Mouse (Mus musculus) liver, adult (tissue): ENCODE data around the gene Gm1043.

ENCODE experiments used
- GATA4 ChIP-seq: IDR thresholded peaks from 2 replicates; pipeline ENCODE4 v1.6.1; 2014; ENCODE audit warnings: mild to moderate bottlenecking, low read length; ENCODE audit not compliant: insufficient replicate concordance

Gm1043 gene

DNA sequence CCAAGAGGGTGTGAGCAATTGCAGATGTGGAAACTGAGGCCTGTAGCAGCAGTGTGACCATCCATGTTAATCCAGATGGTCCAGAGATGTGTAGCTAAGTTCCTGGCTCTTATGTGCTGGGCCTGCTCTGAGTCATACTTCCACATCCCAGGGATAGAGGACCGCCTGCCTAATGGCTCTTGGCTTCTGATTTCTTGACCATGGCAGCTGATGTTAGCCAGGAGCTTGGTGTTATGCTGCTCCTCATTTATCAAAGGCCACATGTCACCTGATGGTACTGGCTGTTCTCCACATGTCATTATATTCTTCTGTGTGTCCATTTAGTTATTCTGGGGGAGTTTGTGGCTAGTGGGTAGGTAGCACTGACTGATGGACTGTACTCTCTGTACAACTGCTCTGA, 29.4 kb upstream of the Gm1043 start:
- TF ChIP-seq GATA4 = no peak

DNA sequence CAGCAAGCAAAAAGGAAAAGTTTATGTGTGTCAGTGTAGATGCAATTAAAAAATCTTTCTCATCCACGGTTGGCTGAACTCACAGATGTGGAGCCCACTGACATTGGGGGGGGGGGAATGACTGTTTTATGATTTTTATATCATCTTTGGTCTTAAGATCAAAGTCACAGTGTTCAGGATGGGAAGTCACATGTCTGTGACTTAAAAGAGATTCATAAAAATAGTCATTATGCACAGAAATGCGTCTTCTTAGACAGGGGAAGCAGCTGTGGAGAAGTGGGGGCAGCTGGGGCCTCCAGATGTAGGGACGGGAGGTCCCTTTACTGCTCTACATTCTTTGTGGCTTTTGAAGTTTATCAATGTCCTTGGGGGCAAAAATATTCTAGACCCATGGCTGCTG, 28.7 kb upstream of the Gm1043 start:
- no peak for TF ChIP-seq GATA4

DNA sequence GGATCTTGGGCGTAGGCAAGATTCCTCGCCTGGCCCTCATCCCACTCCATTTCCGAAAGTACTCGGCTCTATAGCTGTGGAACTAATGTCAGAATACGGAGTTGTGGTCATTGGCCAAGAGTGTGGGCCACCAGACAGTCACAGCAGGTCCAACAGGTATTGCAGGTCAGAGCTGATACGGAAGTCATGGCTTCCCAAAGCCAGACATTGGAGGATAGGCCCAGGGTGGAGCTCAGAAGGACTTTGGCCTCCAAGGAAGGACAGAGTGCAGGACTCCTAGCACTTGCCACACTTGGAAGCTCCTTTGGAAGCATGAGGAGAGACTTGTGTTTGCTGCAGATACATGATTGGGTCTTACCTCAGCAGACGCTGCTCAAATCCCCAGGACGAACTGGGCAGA, 23.6 kb upstream of the Gm1043 start:
- no peak for TF ChIP-seq GATA4

DNA sequence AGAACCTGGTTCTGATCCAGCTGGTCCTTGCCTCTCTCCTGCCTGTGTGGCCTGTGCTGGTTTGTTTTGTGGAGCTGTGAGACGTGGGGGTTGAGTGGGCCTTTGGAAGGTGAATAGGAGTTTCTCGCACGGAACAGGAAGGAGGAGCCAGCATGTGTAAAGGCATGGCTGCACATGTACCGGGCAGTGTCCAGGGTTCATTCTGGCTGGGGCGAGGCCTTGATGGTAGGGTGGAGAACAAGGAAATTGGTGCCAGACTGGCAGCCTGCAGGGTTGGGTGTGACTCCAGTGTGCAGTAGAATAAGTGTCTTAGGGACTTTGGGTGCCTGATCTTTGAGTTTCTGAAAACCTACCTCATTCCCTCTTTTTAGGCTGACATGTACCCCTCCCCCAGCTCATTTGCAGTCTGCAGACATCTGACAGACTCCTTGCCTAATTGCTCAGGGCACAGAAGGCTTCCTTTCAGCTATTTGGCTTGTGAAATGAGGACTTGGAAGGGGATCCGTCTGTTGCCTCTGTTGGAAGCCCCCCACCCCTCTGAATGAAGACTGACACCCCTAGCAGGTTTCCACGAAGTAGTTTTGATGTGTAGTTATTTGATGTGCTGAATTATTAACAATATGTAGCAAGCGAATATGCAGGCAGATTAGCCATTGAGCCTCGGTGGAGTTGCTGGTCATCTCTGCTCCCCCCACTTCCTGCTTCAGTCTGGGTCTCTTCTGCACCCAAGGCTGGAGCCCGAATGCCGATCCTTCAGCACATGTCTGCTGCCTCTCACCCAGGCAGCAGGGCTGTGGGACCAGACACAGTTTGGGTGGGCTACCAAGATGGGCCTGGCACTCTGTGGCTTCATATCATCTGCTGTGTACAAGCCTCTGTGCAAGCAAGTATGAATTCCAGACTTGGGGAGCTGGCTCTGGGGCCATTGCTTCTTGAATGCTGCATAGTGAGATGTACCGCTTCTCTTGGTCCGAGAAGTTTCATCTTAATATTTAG, 20.4 kb upstream of the Gm1043 start:
- no peak for TF ChIP-seq GATA4

DNA sequence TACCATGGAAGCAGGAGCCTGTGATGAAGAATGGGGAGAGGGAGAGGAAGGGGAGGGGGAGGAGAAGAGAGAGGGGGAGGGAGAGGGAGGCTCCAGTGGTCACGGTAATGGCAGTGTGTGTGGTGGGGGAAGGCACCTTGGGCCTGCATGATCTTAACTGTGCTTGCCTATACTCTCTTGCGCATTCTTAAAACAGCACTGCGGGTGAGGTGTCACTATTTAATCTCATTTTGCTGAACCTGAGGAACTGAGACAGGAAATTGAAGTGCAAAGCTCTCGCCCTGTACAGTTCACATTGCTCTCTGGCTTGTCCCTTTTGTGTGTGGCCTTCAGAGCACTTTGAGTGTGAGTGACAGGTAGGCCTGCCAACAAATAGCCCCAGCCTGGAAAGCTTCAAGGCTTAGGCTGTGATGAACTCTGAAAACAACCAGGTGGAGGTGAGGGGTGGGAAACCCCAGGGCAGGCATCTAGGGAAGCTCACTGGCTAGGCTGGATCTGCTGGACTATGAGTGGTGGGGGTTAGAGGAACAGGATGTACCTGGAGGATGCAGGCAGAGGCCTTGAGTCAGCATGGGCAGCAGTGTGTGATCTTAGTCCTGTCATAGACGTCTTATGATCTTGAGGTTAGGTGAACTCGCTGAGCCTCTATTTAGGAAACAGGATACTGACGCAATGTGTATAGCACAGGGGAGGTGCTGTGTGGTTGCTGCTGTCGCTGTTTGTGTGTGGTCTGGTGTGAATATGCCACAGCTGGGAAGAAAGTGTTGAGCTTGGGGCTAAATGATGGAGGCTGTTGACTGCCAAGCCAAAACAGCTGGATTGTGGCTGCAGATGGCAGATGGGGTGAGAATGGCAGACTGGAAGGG, 18.2 kb upstream of the Gm1043 start:
- no peak for TF ChIP-seq GATA4

DNA sequence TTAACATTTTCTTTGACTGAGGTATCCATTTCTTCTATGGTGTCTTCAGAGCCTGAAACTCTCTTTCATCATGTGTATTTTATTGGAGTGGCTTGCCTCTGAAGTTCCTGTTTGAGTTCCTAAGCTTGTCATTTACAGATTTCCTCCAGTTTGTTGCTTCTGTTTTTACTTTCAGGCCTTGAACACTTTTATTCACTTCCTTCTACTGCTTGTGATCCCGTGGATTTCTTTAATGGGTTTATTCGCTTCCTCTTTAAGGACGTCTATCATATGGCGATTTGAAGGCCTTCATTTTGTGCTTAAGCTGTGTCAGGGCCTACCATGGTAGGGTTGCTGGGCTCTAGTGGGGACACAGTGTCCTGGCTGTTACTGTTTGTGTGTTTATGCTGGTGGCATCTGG, 11.5 kb upstream of the Gm1043 start:
- TF ChIP-seq GATA4 = no peak

DNA sequence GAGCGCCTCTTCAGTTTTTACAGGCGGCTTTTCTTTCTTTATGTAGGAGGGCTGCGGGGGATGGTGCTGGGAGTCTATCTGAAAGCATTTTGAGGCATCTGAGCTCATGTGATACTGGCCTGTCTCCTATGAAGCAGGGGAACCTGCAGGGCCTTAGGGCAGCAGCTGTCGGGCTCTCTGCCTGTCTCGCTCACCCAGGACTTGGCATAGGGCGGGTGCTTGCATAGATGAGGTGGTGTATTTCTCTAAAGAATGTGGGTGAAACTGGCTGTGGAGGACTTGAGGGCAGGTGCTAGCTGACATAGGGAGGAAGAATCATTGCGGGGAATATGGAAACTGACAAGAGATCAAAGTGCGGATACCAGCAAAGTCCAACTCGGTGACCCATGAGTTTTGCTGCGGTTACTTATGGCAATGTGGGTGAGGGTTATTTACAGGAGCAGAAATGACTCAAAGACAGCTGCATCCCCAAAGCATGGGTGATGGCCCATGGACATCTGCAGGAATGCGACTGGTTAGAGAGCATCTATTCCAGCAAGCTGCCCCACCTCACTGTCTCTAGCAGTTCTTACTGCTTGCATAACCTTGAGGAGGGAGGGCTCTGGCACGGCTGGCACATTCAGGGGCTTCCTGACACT, 8.4 kb upstream of the Gm1043 start:
- no peak for TF ChIP-seq GATA4

DNA sequence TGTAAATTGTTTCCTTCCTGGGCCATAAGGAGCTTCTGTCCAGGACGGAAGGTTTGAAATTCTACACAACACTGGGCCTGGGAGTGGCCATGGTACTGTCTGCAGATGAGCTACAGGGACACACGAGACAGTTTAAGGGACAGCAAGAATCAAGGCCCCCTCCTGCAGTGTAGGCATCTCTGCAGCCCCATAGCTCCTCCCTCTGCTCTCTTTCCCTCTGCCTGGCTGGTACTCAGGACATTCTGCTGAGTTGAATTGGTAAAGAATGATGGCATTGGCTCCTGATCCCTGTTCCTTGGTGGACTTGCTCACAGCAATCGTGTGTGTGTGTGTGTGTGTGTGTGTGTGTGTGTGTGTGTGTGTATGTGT, 7.9 kb upstream of the Gm1043 start:
- TF ChIP-seq GATA4 = no peak

DNA sequence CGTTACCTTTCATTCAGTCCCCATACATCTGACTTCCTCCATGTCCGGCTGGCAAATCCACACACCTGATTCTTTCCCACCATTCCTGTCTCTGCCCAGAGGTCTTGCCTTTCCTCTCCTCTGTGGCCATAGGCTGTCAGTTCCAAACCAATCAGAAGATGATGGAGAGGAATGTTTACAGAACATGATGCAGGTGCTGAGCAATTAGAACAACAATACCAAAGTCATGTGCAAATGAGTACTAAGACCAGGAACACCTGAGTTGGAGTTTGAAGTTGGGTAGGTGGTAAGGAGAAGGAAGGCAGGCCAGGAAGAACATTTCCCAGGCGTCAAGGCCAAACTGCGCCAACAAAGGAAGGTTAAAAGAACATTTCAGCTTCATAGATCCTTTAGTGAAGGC, 5.7 kb upstream of the Gm1043 start:
- TF ChIP-seq GATA4 = no peak

DNA sequence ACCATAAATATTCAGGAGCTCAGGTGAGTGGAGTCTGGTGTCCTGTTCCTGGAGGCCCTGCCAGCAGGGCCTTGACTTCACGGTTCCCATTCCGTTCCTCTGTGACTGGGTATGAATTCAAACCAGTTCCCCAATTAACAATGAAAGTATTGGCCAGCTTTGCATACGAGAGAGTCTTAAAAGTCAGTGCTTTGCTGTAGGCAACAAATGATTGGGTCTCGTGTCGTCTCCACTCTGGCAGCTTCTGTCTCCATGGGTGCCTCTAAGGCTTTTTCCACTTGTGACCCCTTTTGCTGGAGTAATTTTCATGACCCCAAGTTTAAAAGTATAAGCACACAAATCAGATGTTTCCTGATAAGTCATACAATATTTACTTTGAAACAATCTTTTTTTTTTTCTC, 4.6 kb upstream of the Gm1043 start:
- TF ChIP-seq GATA4 = no peak

DNA sequence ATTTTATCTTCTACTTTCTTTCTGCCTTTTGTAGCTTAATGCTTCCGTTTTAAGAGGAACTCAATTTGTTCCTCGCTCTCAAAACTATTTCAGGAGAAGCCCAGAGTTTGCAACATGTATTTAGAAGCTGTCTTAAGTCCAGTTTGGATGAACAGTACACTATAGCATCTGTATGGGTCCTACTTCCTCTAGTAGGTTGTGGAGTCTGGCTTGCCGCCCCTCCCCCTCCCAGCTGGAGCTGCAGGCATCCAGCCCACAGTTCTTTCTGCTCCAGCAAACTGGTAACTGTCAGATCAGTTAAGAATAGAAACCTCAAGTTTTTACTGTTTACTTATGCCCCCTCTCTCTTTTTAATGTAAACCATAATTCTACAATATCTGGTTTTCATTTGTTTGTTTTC, 2.8 kb upstream of the Gm1043 start:
- TF ChIP-seq GATA4 = no peak

DNA sequence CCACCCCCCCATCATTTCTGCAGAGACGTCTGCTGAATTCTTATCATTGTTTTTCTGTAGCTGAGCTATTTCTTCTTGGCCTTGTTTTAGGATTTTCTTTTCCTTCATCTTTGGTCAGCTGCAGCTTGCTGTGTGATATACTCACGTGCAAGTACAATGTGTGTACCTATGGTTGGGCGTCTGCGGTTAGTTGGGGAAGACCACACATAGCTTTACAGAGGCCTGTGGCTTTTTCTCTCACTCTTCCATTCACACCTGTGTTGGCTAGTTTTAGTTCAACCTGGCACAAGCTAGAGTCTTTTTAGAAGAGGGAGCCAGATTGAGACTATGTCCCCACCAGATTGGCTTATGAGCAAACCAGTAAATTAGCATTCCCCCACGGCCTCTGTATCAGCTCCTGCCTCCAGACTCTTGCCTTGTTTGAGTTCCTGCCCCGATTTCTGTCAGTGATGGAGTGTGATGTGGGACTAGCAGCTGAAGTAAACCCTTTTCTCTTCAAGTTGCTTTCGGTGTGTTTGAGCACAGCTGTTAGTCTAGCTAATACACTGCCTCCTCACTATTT, 1.9 kb upstream of the Gm1043 start:
- no peak for TF ChIP-seq GATA4

DNA sequence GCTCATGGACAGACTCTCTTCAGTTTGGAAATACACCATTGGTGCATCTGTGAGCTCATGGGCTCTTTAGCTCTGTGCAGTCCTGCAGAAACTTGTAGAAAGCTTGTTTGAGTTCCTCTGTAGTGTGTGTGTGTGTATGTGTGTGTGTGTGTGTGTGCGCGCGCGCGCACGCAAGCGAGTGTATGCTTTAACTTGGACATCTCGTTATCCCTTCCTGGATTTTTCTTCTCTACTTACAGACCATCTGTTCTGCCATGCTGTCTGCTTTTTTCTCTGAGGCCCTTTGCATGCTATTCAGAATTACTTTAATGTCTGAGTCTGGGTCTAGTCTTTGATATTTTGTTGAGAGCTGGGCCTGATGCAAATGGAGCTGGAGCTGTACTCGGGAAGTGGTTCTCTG, 1.3 kb upstream of the Gm1043 start:
- TF ChIP-seq GATA4 = no peak

DNA sequence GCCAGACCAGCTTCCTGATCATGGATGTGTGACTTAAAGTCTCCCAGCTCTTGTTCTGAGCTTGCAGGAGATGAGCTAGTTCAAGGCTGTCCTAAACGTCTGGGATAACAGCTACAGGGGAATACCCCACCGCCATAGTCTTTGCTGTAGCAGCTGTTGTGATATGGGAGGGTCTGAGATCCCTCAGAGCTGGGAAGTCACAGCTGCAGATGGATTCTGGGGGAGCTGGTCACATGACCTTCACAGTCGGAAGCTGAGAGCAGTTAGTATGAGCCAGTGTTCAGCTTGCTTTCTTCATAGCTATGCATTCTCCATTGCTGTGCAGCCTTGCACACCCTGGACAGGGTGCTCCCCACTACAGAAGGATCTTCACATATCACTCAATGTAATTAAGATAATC, 748 bp downstream of the Gm1043 start:
- no peak for TF ChIP-seq GATA4

DNA sequence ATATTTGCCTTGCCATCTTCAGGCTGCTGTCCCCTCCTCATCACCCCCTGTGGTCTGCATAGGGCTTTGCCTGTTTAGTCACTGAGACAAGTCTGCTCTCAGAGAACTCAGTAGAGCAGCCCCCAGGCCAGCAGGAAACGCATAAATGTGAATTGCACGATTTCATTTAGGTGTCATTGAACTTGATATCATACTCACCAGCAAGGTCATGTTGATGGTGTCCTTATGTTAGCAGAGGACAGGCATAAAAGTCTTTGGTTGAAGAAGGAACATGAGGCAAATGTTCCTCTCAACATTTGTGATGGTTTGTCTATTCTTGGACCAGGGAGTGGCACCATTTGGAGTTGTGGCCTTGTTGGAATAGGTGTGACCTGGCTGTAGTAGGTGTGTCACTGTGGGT, 2.6 kb downstream of the Gm1043 start:
- TF ChIP-seq GATA4 = no peak
